Mouse (Mus musculus) limb, embryonic 13.5 days (tissue): Measurements from ENCODE around the gene Dkk3. TPM values are rescaled to one million over a fixed set of nuclear protein-coding genes. Genes with fewer than 3 reads are reported as not detected.

Source experiments
- ATAC-seq: fragments of 200-750 bp; cut with Nextera tagmentation; 2 replicates; pipeline ENCODE4 v1.8.0; 2017; ENCODE audit warnings: low read depth, moderate number of reproducible peaks, moderate TSS enrichment; ENCODE audit not compliant: low FRiP score
- H3K27ac ChIP-seq: fragments of 300-500 bp; sonication (generic); 2 replicates; pipeline ENCODE4 v1.5.1; 2015; ENCODE audit warnings: inconsistent platforms, mild to moderate bottlenecking, moderate library complexity
- H3K27me3 ChIP-seq: fragments of 300-500 bp; sonication (generic); 2 replicates; pipeline ENCODE4 v1.6.1; 2015; ENCODE audit warnings: mild to moderate bottlenecking, inconsistent platforms
- H3K36me3 ChIP-seq: fragments of 300-500 bp; sonication (generic); 2 replicates; pipeline ENCODE4 v1.6.1; 2015; ENCODE audit warnings: inconsistent platforms, mild to moderate bottlenecking, moderate library complexity
- H3K4me1 ChIP-seq: fragments of 300-500 bp; sonication (generic); 2 replicates; pipeline ENCODE4 v1.6.1; 2015; ENCODE audit warnings: inconsistent platforms
- H3K4me2 ChIP-seq: fragments of 300-500 bp; sonication (generic); replicated peaks from 2 replicates; pipeline ENCODE4 v1.6.1; 2015; ENCODE audit warnings: inconsistent platforms, mild to moderate bottlenecking, moderate library complexity
- H3K4me3 ChIP-seq: fragments of 300-500 bp; sonication (generic); 2 replicates; pipeline ENCODE4 v1.5.1; 2015; ENCODE audit warnings: moderate library complexity, mild to moderate bottlenecking, inconsistent platforms
- H3K9ac ChIP-seq: fragments of 300-500 bp; sonication (generic); 2 replicates; pipeline ENCODE4 v1.6.1; 2015; ENCODE audit warnings: mild to moderate bottlenecking, inconsistent platforms
- H3K9me3 ChIP-seq: fragments of 300-500 bp; sonication (generic); 2 replicates; pipeline ENCODE4 v1.6.1; 2016; ENCODE audit warnings: inconsistent platforms
- WGBS: fragments of 180-500 bp; shearing (Covaris S2); methylation state at CpG from one replicate; pipeline ENCODE4 v1.1.7; 2015; 5-methylcytosine and 5-hydroxymethylcytosine counted together
- polyA plus RNA-seq: library from polyadenylated mRNA; unstranded; fragments of >200 nt; fragmentation: Nextera tagmentation; extraction: Ambion mirVana; gene quantifications from 2 replicates; pipeline ENCODE4 v1.2.1, GENCODE M21; 2015

The Dkk3 gene
- polyA plus RNA-seq: 41.3 and 45.4 TPM in 2 replicates

DNA sequence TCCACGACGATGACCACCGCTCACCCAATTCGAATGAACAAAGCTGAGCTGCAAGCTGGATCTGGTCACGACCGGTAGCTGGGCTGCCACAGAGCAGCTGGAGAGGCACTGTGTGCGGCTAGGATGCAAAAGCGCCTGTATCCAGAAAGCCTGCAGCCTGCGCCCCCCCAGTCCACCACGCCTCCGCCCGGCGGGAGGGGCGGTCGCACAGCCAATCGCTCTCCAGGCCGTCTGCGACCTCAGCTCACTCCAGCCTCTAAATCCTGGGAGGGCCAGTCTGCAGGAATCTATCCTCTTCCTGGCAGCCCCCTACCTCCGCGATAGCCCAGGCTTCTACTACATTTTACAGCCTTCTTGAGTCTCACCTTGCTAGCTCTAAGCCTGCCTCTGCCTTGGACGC is at the start of gene Dkk3:
Gene Dkk3 (minus strand): TSS at position 116 of the 400 bp plus-strand sequence.
- Histone ChIP-seq H3K36me3 (no peaks in the 10 kb centered on the region), H3K4me3 (peak within 1 kb of the TSS; percentile 63), H3K4me2 (peak within 1 kb of the TSS; percentile 72), H3K27ac (peak within 1 kb of the TSS; percentile 4; the same call in 1 of the 2 replicates), H3K4me1 (peaks cover 44% of the 10 kb centered on the region), H3K27me3 (peaks cover 11% of the 10 kb centered on the region), H3K9me3 (no peaks in the 10 kb centered on the region), H3K9ac (peak within 1 kb of the TSS; percentile 75)
- WGBS: 1% methylated on average over 19 of the region's 21 CpGs
- peak; percentile 48; the same call in 1 of the 2 replicates for ATAC-seq

DNA sequence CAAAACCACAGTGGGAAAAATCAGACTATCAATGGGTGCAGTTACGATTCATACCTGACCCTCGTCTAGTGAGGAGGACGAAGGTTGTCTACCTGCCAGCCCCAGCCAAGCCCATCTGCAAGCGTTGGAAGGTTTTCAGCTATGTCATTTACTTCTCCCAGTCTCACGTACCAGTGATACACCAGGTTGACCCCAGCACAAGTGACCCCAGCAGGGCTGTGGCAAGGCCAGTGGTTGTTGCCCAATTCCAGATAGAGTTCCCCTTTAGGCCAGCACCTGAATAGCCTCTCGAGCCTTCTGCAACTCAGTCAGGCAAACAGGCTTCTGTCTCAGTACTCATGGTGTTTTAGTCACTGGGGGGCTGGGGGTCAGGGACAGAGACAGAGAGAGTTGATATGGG is 48.9 kb upstream of the Dkk3 start:
- no peaks in the 10 kb centered on the region for H3K27me3 ChIP-seq
- H3K4me1 ChIP-seq: peaks cover 12% of the 10 kb centered on the region
- no peak overlapping the region for H3K9ac ChIP-seq
- ATAC-seq: no peak
- no peaks in the 10 kb centered on the region for H3K9me3 ChIP-seq
- no peaks in the 10 kb centered on the region for H3K36me3 ChIP-seq
- WGBS: 95% methylated on average over 6 of the region's 6 CpGs
- H3K4me3 ChIP-seq: no peak overlapping the region
- H3K27ac ChIP-seq: no peak overlapping the region
- no peak overlapping the region for H3K4me2 ChIP-seq

DNA sequence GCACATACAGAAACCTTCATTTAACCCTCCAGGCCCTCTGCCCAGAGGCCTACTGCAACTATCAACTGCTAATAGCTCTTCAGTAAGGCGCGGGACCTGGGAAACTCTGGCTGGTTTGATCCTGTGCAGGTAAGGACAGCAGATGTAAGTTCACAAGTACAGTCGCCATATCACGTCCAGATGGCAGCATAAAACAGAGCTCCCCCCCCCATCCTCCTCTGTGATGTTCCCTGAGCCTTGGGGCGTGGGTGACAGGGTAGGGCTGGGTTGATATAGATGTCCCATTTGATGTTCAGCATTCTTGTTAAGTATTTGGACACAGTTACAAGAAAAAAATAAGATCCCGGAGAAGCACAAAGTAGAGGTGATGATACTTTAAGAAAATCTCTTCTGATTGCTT is 46.7 kb upstream of the Dkk3 start:
- Histone ChIP-seq H3K4me1 (peaks cover 15% of the 10 kb centered on the region), H3K36me3 (no peaks in the 10 kb centered on the region), H3K9ac (no peak overlapping the region), H3K9me3 (no peaks in the 10 kb centered on the region), H3K27me3 (no peaks in the 10 kb centered on the region), H3K27ac (no peak overlapping the region), H3K4me3 (no peak overlapping the region), H3K4me2 (no peak overlapping the region)
- WGBS: 82% methylated on average over 6 of the region's 6 CpGs
- no peak for ATAC-seq

DNA sequence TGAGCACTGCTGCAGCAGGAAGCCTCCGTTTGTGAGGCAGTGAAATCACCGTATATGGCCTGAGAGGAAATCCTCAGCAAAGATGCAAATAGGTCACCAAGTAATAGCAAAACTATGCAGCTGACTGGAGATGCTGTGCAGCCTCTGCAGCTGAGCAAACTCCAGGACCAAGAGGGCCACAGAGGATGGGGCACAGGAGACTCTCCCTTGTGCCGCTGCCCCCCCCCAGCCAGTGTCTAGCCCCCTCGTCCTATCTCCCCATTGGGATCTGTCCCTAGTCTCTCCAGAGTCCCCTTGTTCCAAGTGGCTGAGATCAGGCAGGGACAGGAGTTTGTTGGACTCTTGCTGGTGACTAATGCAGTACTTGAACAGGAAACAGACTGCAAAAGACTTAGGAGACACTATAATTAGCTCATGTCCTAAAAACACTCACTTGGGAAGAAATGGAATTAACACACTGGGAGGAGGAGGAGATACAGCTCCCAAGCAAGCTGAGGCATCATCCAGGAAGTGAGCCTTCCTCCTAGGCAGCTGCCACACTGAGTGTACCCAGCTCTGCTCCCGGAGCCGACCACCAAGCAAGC is 45.6 kb upstream of the Dkk3 start:
- peaks cover 15% of the 10 kb centered on the region for H3K4me1 ChIP-seq
- H3K27ac ChIP-seq: no peak overlapping the region
- no peaks in the 10 kb centered on the region for H3K36me3 ChIP-seq
- no peak overlapping the region for H3K4me2 ChIP-seq
- WGBS: 62% methylated on average over 6 of the region's 6 CpGs
- ATAC-seq: no peak
- H3K4me3 ChIP-seq: no peak overlapping the region
- H3K27me3 ChIP-seq: no peaks in the 10 kb centered on the region
- H3K9ac ChIP-seq: no peak overlapping the region
- H3K9me3 ChIP-seq: no peaks in the 10 kb centered on the region

DNA sequence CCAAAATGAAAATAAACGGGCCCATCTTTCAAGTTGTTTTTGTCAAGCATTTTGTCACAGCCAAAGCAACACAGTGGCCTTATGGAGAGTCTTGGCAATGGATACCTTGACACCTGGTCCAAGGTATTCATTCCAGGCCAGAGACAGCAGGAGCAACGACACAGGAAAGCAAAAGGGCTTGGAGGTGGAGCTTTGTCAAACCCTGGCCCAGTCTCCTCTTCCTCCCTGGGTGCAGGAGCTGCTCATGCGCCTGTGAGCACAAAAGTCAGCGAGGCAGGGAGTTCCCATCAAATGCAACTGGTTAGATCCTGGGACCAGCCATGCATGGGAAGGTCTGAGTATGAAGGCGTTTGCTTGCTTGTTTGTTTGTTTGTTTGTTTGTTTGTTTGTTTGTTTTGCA is 45.1 kb upstream of the Dkk3 start:
- H3K27ac ChIP-seq: no peak overlapping the region
- no peaks in the 10 kb centered on the region for H3K36me3 ChIP-seq
- no peak overlapping the region for H3K9ac ChIP-seq
- ATAC-seq: no peak
- peaks cover 14% of the 10 kb centered on the region for H3K4me1 ChIP-seq
- 69% methylated on average over 5 of the region's 5 CpGs for WGBS
- H3K4me2 ChIP-seq: no peak overlapping the region
- no peaks in the 10 kb centered on the region for H3K27me3 ChIP-seq
- H3K4me3 ChIP-seq: no peak overlapping the region
- H3K9me3 ChIP-seq: no peaks in the 10 kb centered on the region

DNA sequence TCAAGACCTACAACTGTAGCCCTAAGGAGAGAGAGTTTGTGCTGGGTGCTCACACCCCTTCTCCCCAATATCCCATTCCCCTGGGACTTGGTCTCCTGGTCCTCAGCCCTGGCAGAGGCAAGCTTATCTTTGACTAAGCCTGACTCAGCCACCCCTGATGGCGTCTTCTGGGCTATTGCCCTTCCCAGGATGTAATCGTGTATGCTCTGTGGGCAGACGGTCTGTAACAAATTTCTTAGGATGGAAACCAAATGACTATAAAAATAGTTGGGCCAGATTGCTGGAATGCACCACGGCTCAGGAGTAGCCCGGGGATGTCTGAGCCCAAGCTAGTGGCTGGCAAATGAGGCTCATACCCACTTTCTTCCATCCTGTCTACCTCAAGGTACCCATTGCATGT is 44.0 kb upstream of the Dkk3 start:
- H3K27me3 ChIP-seq: no peaks in the 10 kb centered on the region
- H3K27ac ChIP-seq: no peak overlapping the region
- no peak overlapping the region for H3K4me3 ChIP-seq
- ATAC-seq: no peak
- no peaks in the 10 kb centered on the region for H3K9me3 ChIP-seq
- 0 out of 2 replicates have a peak, but pooled peaks cover 7% of the 10 kb centered on the region for H3K4me1 ChIP-seq
- H3K4me2 ChIP-seq: no peak overlapping the region
- WGBS: 63% methylated on average over 5 of the region's 5 CpGs
- no peaks in the 10 kb centered on the region for H3K36me3 ChIP-seq
- no peak overlapping the region for H3K9ac ChIP-seq

DNA sequence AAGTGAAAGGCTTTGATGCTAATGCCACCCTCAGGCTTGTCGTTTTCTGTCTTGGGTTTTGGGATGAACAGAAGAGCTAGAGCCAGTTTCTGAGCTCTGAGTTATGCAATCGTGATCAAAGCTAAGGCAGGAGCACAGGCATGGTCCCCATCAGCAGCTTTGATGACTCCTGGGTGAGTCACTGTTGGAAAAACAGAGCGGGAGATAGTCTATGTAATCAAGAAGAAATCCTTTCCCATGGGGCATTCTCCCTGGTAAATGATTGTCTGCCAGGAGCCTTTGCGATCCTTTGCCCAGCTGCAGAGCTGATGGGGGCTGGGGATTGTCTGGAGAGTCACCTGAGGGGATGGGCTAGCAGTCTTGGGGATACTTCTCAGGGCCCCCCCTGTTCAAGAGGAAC is 43.3 kb upstream of the Dkk3 start:
- no peaks in the 10 kb centered on the region for H3K36me3 ChIP-seq
- no peak overlapping the region for H3K9ac ChIP-seq
- no peak overlapping the region for H3K27ac ChIP-seq
- H3K9me3 ChIP-seq: no peaks in the 10 kb centered on the region
- no peak for ATAC-seq
- no peak overlapping the region for H3K4me2 ChIP-seq
- no peaks in the 10 kb centered on the region for H3K27me3 ChIP-seq
- H3K4me3 ChIP-seq: no peak overlapping the region
- H3K4me1 ChIP-seq: 0 out of 2 replicates have a peak, but pooled peaks cover 7% of the 10 kb centered on the region
- 56% methylated on average over 4 of the region's 4 CpGs for WGBS

DNA sequence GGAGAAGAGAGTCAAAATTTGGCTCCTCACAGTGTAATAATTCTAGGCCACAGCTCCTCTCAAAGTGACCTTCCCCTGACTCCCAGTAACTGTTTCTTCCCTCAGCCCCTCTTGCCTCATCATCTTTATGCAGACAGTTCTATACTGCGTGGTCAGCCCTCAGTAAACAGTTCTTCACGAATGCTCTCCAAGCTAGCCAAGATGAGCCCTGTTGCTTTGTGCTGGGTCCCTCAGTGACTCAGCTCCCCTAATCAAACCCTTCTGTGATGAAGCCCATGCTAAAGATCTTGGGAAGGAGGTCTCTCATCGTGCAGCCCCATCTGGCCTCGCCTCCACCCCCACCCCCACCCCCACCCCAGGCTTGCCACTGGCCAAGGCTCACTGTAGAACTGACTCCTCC is 41.9 kb upstream of the Dkk3 start:
- WGBS: 39% methylated on average over 4 of the region's 4 CpGs
- no peak for ATAC-seq
- H3K4me3 ChIP-seq: no peak overlapping the region
- no peak overlapping the region for H3K9ac ChIP-seq
- no peak overlapping the region for H3K4me2 ChIP-seq
- no peak overlapping the region for H3K27ac ChIP-seq
- 0 out of 2 replicates have a peak, but pooled peaks cover 7% of the 10 kb centered on the region for H3K4me1 ChIP-seq
- H3K9me3 ChIP-seq: no peaks in the 10 kb centered on the region
- no peaks in the 10 kb centered on the region for H3K36me3 ChIP-seq
- H3K27me3 ChIP-seq: no peaks in the 10 kb centered on the region

DNA sequence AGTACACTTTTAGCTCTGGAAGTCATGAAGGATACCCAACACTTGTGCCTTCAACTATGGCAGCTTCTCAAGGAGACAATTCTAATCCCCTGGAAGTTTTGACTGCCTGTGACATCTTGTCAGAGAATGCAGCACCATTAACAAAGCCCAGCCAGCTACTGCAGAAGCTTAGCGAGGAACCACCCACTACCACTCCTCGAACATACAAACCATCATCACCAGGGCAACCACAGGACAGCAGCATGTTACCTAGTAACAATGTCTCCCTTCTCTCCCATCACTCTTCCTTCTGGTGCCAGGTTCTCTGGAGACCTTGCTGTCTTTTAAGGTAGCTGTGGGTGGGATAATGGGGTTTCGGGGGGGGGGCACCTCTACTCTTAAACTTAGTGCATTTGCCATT is 40.5 kb upstream of the Dkk3 start:
- 82% methylated on average over 3 of the region's 3 CpGs for WGBS
- no peaks in the 10 kb centered on the region for H3K9me3 ChIP-seq
- no peak overlapping the region for H3K4me3 ChIP-seq
- ATAC-seq: no peak
- H3K27ac ChIP-seq: no peak overlapping the region
- no peaks in the 10 kb centered on the region for H3K27me3 ChIP-seq
- H3K36me3 ChIP-seq: no peaks in the 10 kb centered on the region
- 0 out of 2 replicates have a peak, but pooled peaks cover 7% of the 10 kb centered on the region for H3K4me1 ChIP-seq
- H3K4me2 ChIP-seq: no peak overlapping the region
- no peak overlapping the region for H3K9ac ChIP-seq

DNA sequence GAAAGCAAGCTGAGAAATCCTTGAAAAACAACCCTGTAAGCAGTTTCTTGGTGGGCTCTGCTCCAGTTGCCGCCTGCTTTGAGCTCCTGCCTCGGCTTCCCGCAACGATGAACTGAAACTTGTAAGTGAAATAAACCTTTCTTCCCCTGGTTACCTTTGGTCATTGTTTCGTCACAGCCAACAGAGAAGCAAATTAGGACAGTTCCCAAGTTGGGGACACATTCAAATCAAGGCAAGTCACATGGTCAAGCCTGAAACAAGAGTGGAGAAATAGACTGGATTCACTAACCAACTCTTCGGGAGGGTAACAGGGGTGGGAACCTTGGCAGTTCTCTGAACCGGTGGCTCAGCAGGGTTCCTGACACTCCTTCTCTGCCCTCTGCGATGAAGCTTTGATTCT is 38.6 kb upstream of the Dkk3 start:
- no peak for ATAC-seq
- WGBS: 66% methylated on average over 8 of the region's 8 CpGs
- H3K4me3 ChIP-seq: no peak overlapping the region

DNA sequence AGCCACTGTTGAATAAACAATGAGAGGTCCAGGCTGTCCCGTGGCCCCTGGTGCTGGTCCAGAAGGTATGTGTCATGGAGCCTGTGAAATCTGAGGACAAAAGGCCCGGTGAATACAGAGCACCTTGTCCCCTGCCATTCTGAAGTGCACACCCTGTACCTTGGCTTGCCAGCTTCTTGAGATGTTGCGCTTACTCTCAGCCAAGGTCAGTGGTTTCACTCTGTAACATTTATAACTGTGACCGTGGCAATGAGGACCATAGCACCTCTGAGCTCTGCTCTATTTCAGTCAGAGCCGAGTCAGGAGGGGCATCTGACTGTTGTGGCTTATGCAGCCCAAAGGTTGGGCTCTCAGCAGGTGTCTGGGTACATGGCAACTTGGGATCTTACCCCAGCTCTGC is 35.4 kb upstream of the Dkk3 start:
- no peaks in the 10 kb centered on the region for H3K27me3 ChIP-seq
- peaks cover 19% of the 10 kb centered on the region for H3K4me1 ChIP-seq
- no peaks in the 10 kb centered on the region for H3K36me3 ChIP-seq
- no peak for ATAC-seq
- H3K27ac ChIP-seq: no peak overlapping the region
- no peaks in the 10 kb centered on the region; the same call in 1 of the 2 replicates for H3K9me3 ChIP-seq
- H3K4me2 ChIP-seq: no peak overlapping the region
- H3K4me3 ChIP-seq: no peak overlapping the region
- 79% methylated on average over 5 of the region's 5 CpGs for WGBS
- H3K9ac ChIP-seq: no peak overlapping the region

More for the DNA sequence above, 38.6 kb upstream of the Dkk3 start:
- Histone ChIP-seq H3K4me1 (peaks cover 8% of the 10 kb centered on the region), H3K4me2 (no peak overlapping the region), H3K9ac (no peak overlapping the region), H3K27ac (no peak overlapping the region), H3K36me3 (no peaks in the 10 kb centered on the region), H3K27me3 (no peaks in the 10 kb centered on the region), H3K9me3 (no peaks in the 10 kb centered on the region)

DNA sequence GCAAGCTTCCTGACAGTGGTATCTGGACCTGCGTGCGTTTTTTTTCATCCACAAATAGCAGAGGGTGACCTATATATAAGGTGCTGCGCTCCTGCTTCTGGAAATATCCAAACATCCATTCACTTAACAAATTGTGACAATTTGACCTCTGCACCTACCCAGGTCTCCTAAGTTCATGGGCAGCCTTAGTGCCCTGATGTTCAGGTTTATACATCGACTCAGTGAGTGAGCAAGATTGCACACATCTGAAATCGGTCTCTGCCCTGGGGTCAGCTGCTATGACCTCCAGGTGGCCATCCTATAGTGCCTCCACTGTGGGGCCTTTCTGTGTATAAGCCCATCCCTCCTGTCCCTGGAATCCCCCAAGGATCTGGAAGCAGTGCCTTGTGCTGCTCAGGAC is 33.9 kb upstream of the Dkk3 start:
- H3K4me2 ChIP-seq: no peak overlapping the region
- no peak overlapping the region for H3K9ac ChIP-seq
- H3K36me3 ChIP-seq: no peaks in the 10 kb centered on the region
- 0 out of 2 replicates have a peak, but pooled peaks have one; percentile 14 for ATAC-seq
- no peak overlapping the region for H3K27ac ChIP-seq
- peaks cover 30% of the 10 kb centered on the region for H3K4me1 ChIP-seq
- WGBS: 84% methylated on average over 5 of the region's 5 CpGs
- H3K9me3 ChIP-seq: no peaks in the 10 kb centered on the region; the same call in 1 of the 2 replicates
- H3K27me3 ChIP-seq: no peaks in the 10 kb centered on the region
- H3K4me3 ChIP-seq: no peak overlapping the region

DNA sequence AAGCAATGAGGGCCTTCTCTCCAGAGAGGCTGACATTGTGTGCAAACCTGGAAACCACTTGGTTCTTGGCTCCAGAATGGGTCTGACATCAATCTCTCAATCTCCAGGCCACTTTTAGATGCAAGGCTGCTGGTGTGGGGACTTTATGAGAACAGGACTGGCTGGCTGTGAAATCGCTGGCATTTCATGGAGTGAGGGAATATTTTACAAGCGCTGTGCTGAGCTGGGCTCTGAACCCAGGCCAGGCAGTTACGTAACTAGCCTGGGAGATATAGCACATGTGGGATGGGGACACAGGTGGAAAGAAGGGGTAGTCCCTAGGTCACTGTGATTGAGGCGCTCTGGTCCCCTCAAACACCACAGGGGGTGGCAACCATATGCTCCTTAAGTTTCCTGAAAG is 33.4 kb upstream of the Dkk3 start:
- Histone ChIP-seq H3K4me2 (no peak overlapping the region; the same call in 1 of the 2 replicates), H3K9ac (no peak overlapping the region), H3K27me3 (no peaks in the 10 kb centered on the region), H3K27ac (peak overlapping the region; percentile 80), H3K9me3 (no peaks in the 10 kb centered on the region; the same call in 1 of the 2 replicates), H3K36me3 (no peaks in the 10 kb centered on the region), H3K4me1 (peaks cover 35% of the 10 kb centered on the region), H3K4me3 (no peak overlapping the region)
- peak; percentile 63 for ATAC-seq
- WGBS: 43% methylated on average over 4 of the region's 4 CpGs
